Mouse (Mus musculus) lung, embryonic 14.5 days (tissue): ENCODE data around the gene Rpap1. TPM values are rescaled to one million over a fixed set of nuclear protein-coding genes. Genes with fewer than 3 reads are reported as not detected.

ENCODE experiments used
- ATAC-seq: fragments of 200-750 bp; cut with Nextera tagmentation; 2 replicates; pipeline ENCODE4 v1.8.0; 2017; ENCODE audit warnings: mild to moderate bottlenecking, moderate TSS enrichment, moderate library complexity; ENCODE audit not compliant: insufficient read depth
- DNase-seq: peaks from one replicate; pipeline ENCODE4 v3.0.0-alpha.2; 2015
- H3K27ac ChIP-seq: fragments of 300-500 bp; sonication (generic); 2 replicates; pipeline ENCODE4 v1.5.1; 2014; ENCODE audit warnings: low read depth, mild to moderate bottlenecking, moderate library complexity
- H3K27me3 ChIP-seq: fragments of 300-500 bp; sonication (generic); 2 replicates; pipeline ENCODE4 v1.6.1; 2014; ENCODE audit warnings: low read length, control low read depth; ENCODE audit not compliant: insufficient read depth
- H3K36me3 ChIP-seq: fragments of 300-500 bp; sonication (generic); 2 replicates; pipeline ENCODE4 v1.6.1; 2014; ENCODE audit warnings: control low read depth; ENCODE audit not compliant: insufficient read depth
- H3K4me1 ChIP-seq: fragments of 300-500 bp; sonication (generic); 2 replicates; pipeline ENCODE4 v1.6.1; 2014; ENCODE audit warnings: antibody characterized with exemption, control low read depth; ENCODE audit not compliant: insufficient read depth
- H3K4me2 ChIP-seq: fragments of 300-500 bp; sonication (generic); 2 replicates; pipeline ENCODE4 v1.6.1; 2014; ENCODE audit warnings: mild to moderate bottlenecking
- H3K4me3 ChIP-seq: fragments of 300-500 bp; sonication (generic); 2 replicates; pipeline ENCODE4 v1.5.1; 2014; ENCODE audit warnings: low read depth, low read length
- H3K9ac ChIP-seq: fragments of 300-500 bp; sonication (generic); 2 replicates; pipeline ENCODE4 v1.6.1; 2014
- H3K9me3 ChIP-seq: fragments of 300-500 bp; sonication (generic); 2 replicates; pipeline ENCODE4 v1.6.1; 2016; ENCODE audit warnings: low read depth, low read length, control low read depth
- CTCF ChIP-seq: IDR thresholded peaks from 2 replicates; pipeline ENCODE4 v1.5.1; 2016; ENCODE audit warnings: antibody characterized with exemption, low read depth
- WGBS: fragments of 180-500 bp; shearing (Covaris S2); extraction: QIAGEN DNeasy Blood & Tissue Kit; methylation state at CpG from one replicate; pipeline ENCODE4 v1.1.7; 2014; 5-methylcytosine and 5-hydroxymethylcytosine counted together
- polyA plus RNA-seq: library from polyadenylated mRNA; unstranded; fragments of >200 nt; fragmentation: Nextera tagmentation; extraction: Ambion mirVana; gene quantifications from 2 replicates; pipeline ENCODE4 v1.2.1, GENCODE M21; 2014

Rpap1 gene
- 30.7 and 34.2 TPM in 2 replicates for polyA plus RNA-seq

DNA sequence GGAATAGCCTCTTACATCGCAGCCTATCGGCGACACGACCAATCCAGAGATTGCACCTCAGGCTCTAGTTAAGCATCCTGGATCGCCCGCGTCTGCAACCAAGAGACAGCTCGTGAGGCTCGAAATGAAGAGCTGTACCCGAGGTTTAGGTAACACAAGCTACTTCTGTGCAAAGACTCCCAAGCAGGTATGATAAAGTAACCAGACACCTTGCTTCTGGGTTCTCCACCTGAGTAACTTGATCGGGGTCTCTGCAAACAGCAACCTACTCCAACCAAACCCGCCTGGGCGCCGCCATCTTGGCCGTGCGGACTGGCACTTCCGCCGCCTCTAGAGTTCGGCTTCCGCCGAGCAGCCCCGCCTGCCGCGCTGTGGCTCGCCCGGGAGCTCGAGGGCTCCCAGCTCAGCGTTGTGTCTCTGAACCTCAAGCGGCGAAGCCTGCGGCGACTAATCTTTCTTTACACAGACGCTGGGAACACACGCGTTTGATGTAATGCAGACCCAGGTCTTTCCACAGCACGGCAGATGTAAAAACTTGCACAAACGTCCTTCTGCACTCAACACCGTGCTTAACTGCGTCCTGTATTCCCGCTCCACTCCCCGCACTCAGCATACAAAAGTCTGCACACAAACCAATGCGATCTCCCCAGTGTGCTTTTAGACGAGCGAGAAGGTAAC is at the start of gene Rpap1:
Gene Rpap1, minus strand, starts transcription at position 332 of the 678 bp plus-strand sequence.
- H3K27ac ChIP-seq = peak within 1 kb of the TSS; percentile 86
- H3K4me1 ChIP-seq = peaks cover 5% of the 10 kb centered on the region
- H3K9ac ChIP-seq = peak within 1 kb of the TSS; percentile 70
- under 1% methylated on average over 44 of the region's 44 CpGs for WGBS
- H3K27me3 ChIP-seq = no peaks in the 10 kb centered on the region
- H3K9me3 ChIP-seq = no peaks in the 10 kb centered on the region
- ATAC-seq = peak; percentile 97
- TF ChIP-seq CTCF = 0 out of 2 replicates have a peak, but pooled peaks have one; percentile 3
- H3K4me2 ChIP-seq = peak within 1 kb of the TSS; percentile 85
- DNase-seq = peak; percentile 94
- peak within 1 kb of the TSS; percentile 66 for H3K4me3 ChIP-seq
- peaks cover 17% of the 10 kb centered on the region for H3K36me3 ChIP-seq

DNA sequence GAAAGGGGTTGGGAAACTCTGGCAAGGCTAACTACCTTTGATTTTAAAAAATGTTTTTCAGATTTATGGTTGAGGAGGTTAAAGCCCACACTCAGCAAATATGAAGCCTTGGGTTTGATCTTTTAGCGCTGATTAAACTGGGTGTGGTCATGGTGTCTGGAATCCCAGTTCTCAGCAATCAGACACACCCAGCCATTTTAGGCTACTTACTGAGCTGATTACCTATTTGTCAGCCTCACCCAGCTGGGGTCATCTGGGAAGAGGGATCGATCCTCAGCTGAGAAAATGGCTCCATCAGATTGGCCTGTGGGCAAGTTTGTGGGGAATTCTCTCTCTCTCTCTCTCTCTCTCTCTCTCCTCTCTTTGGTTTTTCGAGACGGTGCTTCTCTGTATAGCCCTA is 46.9 kb upstream of the Rpap1 start:
- Histone ChIP-seq H3K4me2 (no peak overlapping the region), H3K4me1 (no peaks in the 10 kb centered on the region), H3K27ac (no peak overlapping the region), H3K27me3 (no peaks in the 10 kb centered on the region), H3K36me3 (no peaks in the 10 kb centered on the region), H3K9me3 (no peaks in the 10 kb centered on the region), H3K9ac (no peak overlapping the region), H3K4me3 (no peak overlapping the region)
- DNase-seq (no peak), ATAC-seq (no peak)
- WGBS = 84% methylated on average over 4 of the region's 4 CpGs
- no peak for TF ChIP-seq CTCF

DNA sequence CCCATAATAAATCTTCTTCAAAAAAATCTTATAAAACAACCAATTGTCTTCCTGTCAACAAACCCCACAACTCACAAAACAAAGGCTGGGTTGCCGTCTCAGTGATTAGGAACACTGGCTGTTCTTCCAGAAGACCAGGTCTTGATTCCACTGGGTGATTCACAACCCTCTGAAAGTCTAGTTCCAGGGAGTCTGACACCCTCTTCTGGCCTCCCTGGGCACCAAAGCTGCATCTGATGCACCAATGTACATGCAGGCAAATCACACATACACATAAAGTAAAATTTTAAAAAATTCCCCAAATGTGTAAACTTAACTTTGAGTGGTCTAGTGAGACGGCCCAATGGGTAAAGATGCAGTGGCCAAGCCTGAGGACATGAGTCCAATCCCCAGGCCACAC is 43.2 kb upstream of the Rpap1 start:
- 73% methylated on average over 2 of the region's 2 CpGs for WGBS
- no peak for ATAC-seq
- no peak for DNase-seq
- no peak overlapping the region for H3K27ac ChIP-seq
- H3K36me3 ChIP-seq = no peaks in the 10 kb centered on the region
- no peak for TF ChIP-seq CTCF
- H3K27me3 ChIP-seq = no peaks in the 10 kb centered on the region
- H3K9me3 ChIP-seq = no peaks in the 10 kb centered on the region
- H3K4me1 ChIP-seq = no peaks in the 10 kb centered on the region
- no peak overlapping the region for H3K9ac ChIP-seq
- H3K4me2 ChIP-seq = no peak overlapping the region
- no peak overlapping the region for H3K4me3 ChIP-seq

DNA sequence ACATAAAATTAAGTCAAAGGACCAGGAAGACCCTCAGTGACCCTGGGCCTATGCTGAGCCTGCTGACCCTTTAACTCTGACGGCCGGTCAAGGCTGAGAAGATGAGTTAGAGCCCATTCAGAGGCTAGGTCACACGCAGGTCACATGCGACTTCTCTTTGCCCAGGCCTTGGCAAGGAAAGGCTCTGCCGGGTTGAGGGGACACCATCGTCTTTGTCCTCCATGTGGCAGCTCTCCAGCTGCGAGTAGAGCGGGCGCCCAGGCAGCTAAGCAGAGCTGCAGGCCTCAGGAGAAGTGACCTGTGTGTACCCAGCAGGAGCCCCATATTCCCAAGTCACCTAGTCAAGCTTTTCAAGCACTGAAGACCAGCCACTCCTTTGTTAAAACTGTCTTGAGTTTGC is 33.8 kb upstream of the Rpap1 start:
- no peaks in the 10 kb centered on the region for H3K4me1 ChIP-seq
- H3K9me3 ChIP-seq = no peaks in the 10 kb centered on the region
- no peak for ATAC-seq
- no peak overlapping the region for H3K4me2 ChIP-seq
- no peaks in the 10 kb centered on the region for H3K27me3 ChIP-seq
- no peak overlapping the region for H3K9ac ChIP-seq
- no peak for DNase-seq
- TF ChIP-seq CTCF = no peak
- no peak overlapping the region for H3K4me3 ChIP-seq
- peaks cover 12% of the 10 kb centered on the region for H3K36me3 ChIP-seq
- WGBS = 84% methylated on average over 9 of the region's 9 CpGs
- H3K27ac ChIP-seq = no peak overlapping the region

DNA sequence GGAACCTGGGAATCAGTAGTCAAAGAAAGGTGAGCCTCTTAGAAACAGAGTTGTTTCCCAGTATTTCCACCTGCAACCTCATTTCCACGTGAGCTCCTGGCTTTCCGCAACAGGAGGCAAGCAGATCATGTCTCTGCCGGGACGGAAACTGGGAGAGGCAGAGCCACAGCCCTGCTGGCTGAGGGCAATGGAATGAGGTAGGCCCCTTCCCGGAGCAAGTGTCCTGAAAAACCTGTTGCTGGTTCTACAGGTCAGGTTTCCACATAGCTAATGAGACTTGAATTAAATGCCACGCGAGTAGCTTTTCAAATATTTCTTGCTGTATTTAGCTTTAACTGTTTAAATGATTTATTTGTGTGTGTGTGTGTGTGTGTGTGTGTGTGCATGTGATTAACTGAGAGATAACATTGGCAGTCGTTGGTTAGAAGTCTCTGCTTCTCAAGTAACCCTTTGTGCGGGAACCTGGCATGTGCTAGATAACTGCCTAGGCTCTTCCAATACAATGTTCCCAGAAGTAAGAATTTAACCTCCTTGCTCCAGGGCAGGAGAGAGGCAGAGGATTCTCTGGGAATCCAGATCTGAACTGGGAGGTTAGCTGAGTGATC is 31.4 kb upstream of the Rpap1 start:
- no peak for TF ChIP-seq CTCF
- H3K4me1 ChIP-seq = no peaks in the 10 kb centered on the region
- ATAC-seq (no peak), DNase-seq (peak; percentile 39)
- H3K4me3 ChIP-seq = no peak overlapping the region
- WGBS = 39% methylated on average over 9 of the region's 9 CpGs
- H3K27me3 ChIP-seq = no peaks in the 10 kb centered on the region
- H3K4me2 ChIP-seq = no peak overlapping the region
- peak overlapping the region; percentile 40; the same call in 1 of the 2 replicates for H3K27ac ChIP-seq
- no peaks in the 10 kb centered on the region for H3K9me3 ChIP-seq
- H3K9ac ChIP-seq = no peak overlapping the region
- H3K36me3 ChIP-seq = peaks cover 25% of the 10 kb centered on the region

DNA sequence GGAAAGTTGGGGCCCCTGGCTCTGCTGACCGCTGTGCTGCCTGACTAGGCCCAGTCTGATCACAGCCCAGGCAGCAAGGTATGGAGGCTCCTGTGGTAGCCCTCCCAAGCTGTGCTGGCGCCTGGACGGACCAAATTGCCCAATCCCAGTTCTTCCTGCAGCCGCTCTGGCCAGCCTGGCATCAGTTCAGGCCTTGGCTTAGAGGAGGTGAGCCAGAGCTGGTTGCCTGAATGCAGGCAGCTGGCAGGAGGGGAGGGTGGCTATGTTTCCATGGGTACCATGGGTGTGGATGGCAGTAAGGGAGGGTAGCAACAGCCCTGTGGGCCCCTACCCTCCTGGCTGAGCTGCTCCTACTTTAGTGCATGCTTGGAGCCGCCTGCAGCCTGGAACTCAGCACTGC is 29.7 kb upstream of the Rpap1 start:
- Histone ChIP-seq H3K4me1 (no peaks in the 10 kb centered on the region), H3K27me3 (no peaks in the 10 kb centered on the region), H3K4me2 (no peak overlapping the region), H3K4me3 (no peak overlapping the region), H3K9ac (no peak overlapping the region), H3K36me3 (peaks cover 37% of the 10 kb centered on the region), H3K9me3 (no peaks in the 10 kb centered on the region), H3K27ac (no peak overlapping the region)
- 86% methylated on average over 5 of the region's 5 CpGs for WGBS
- ATAC-seq (no peak), DNase-seq (no peak)
- no peak for TF ChIP-seq CTCF

DNA sequence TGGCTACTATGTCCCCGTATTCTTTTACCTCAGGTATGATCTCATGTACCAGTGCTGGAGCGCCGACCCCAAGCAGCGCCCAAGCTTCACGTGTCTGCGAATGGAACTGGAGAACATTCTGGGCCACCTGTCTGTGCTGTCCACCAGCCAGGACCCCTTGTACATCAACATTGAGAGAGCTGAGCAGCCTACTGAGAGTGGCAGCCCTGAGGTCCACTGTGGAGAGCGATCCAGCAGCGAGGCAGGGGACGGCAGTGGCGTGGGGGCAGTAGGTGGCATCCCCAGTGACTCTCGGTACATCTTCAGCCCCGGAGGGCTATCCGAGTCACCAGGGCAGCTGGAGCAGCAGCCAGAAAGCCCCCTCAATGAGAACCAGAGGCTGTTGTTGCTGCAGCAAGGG is 29.3 kb upstream of the Rpap1 start:
- no peak overlapping the region for H3K9ac ChIP-seq
- peaks cover 41% of the 10 kb centered on the region for H3K36me3 ChIP-seq
- no peaks in the 10 kb centered on the region for H3K9me3 ChIP-seq
- H3K27ac ChIP-seq = no peak overlapping the region
- no peaks in the 10 kb centered on the region for H3K4me1 ChIP-seq
- no peak for TF ChIP-seq CTCF
- whole genome bisulfite sequencing = 94% methylated on average over 13 of the region's 13 CpGs
- H3K27me3 ChIP-seq = no peaks in the 10 kb centered on the region
- ATAC-seq (no peak), DNase-seq (no peak)
- H3K4me3 ChIP-seq = no peak overlapping the region
- H3K4me2 ChIP-seq = no peak overlapping the region
